Mouse (Mus musculus): Measurements from ENCODE around the gene Cherp. TPM values are rescaled to one million over a fixed set of nuclear protein-coding genes. Genes with fewer than 3 reads are reported as not detected.

The Cherp gene
- total RNA-seq, 2 experiments from 2014 or later: 75.6 to 85.4 TPM

DNA sequence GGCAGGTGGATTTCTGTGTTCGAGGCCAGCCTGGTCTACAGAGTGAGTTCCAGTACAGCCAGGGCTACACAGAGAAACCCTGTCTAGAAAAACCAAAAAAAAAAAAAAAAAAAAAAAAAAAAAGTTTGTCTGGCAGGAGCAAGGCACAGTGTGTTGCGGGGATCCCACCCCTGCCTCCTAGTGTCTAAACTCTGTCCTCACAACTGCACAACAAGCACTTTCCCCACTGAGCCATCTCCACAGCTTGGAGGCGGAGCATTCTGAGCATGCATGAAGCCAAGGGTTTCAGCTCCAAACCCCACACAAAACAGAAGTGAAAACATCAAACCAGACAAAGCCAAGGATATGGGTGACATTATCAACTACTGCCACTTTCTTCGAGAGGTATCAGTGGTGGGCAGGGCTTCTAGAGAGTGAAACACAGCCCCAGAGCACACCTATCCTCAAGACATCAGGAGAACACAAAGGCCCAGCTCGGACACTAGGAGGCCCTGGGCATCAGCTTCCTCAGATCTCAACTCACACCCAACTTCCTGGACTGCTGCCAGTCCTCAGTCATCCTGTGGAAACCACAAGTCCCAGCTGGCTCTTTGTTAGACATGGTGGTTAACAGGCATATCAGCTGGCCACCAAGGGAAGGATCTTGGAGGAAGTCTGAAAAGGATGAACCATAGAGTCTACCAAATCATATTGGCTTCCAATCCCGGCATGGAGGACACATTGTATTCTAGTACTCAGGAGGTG is 10.6 kb upstream of the Cherp start:
- intact Hi-C loops (cut with DNase I): no loop called here
- DNase-seq: no peak

- no peak for DNase-seq
- intact Hi-C loops (cut with DNase I): no loop called here
Observed at GRCm38 (mm10) chr8:72470684-72471083, 4.3 kb downstream of the Cherp start.

- intact Hi-C loops (cut with DNase I): no loop called here
Observed at GRCm38 (mm10) chr8:72469984-72470383, 5.0 kb downstream of the Cherp start.

DNA sequence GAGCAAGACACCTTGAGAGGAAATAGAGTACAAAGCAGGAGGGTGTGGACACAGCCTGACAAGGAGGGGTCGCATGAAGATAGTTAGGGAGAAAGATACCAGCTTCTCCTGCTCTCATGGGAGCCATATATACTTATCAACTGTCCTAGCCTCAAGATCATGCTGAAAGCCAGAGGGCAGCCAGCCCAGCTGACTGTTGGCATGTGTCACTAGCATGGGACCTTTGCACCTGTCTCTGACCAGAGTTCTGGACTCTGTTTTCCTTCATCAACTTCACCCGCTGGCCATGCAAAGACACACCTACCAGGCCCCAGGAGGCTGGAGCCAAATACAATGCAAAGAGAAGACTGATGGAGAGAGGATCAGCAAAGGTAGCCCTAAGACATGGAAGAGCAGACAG is 5.8 kb downstream of the Cherp start:
- intact Hi-C loops (cut with DNase I): no loop called here
- DNase-seq: no peak

More at GRCm38 (mm10) chr8:72469984-72470383, 5.0 kb downstream of the Cherp start:
- DNase-seq: no peak

DNA sequence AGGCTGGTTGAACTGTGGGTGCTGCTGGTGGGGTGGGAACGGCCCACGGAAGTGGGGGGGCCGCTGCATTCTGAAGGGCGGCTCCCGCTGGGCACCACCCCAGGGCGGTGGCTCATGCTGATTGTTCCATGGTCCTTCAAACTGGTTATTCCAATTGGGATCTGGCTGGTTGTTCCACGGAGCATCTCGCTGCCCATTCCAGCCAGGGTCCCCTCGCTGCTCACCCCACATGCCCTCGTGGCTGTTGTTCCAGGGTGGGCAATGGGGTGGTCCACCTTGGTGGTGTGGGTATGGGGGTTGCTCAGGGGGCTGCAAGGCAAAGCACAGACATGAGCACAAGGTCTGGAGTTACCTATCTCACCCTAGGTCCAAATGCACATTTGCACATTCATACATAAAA is 10.8 kb downstream of the Cherp start:
- DNase-seq: no peak
- intact Hi-C loops (cut with DNase I): no loop called here

DNA sequence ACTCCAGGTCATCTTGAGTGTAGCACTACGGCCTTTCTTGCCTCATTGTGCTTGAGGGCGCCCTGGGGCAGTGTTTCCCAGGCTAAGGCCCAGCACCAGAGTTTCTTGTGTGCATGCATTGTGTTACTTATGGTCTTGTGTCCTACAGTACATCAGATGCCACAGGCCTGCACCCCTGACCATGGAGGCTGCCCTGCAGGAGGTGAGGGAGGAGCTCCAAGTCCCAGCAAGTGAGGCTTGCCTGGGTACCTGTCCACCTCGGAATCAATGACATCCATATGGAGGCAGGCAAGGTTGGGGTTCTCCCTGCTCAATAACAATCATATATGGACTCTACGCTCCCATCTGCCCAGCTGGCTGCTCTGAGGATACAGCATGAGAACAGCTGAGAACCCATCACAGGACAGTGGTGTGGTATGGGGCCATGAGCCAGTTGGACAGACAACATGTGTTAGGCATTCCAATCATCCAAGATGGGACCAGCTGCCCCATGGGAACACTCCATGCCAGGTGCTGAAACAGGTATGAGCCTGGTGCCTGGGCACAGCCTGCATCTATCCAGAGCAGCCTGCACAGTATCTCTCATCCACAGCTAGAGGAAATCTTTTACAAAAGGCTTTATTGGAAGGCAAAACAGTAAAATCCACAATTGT is 15.0 kb downstream of the Cherp start:
- intact Hi-C loops (cut with DNase I): no loop called here

DNA sequence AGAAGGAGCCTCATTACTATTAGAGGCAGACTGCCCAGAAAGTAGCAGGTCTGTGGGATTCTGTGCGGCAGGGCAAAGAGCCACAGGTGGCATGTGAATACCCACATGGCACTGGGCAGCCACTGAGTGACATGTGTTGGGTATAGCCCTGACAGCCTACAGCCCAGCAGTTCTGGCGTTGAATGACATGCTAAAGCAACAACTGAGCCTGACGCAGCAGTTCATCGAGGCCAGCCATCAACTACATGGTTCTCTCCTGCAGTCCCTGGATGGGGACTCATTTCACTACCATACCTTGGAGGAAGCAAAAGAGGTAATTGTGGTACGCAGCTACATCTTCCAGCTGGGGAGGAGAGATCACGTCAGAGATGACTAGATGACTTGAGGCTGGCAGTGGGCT is 16.6 kb downstream of the Cherp start:
- intact Hi-C loops (cut with DNase I): no loop called here
- no peak for DNase-seq

More for the DNA sequence above, 15.0 kb downstream of the Cherp start:
- DNase-seq: no peak

DNA sequence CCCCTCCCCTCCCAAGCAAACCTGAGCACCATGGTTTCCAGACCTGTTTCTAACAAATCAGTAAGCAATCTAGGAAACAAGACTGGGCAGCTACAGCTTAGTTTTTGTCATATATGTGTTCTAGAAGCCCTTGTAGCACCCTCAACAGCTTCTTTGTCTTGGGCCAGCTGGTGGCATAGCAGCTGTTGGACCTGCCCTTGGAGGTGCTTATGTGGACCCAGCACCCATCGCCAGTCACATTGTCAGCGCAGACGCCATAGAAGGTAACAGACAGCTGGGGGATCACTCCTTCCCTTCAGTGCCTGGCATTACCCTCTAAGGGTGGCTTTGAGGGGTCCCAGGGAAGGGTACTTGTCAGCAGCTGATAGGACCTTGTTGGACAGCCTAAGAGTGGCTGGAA is 17.2 kb downstream of the Cherp start:
- DNase-seq: no peak
- intact Hi-C loops (cut with DNase I): no loop called here

- intact Hi-C loops (cut with DNase I): no loop called here
- DNase-seq: no peak
Observed at GRCm38 (mm10) chr8:72455317-72455716, 19.7 kb downstream of the Cherp start.

DNA sequence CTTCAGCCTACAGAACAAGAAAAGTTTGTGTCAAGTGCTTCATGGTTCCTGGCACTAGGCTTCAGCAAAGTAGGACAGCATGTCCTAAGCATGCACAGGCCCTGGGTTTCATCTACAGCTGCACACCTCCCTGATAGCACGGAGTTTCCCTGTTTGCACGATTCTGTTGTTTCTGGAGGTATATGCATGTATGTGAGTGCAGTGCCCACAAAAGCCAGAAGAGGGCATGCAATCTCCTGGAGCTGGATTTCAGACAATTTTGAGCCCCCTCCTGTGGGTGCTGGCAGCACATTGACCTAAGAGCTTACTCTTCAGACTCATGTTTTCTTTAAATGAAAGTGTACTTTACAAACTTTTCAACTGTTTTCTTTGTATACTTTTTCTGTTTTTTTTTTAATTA is 21.1 kb downstream of the Cherp start:
- intact Hi-C loops (cut with DNase I): no loop called here
- DNase-seq: no peak

- intact Hi-C loops (cut with DNase I): no loop called here
- DNase-seq: no peak
Observed at GRCm38 (mm10) chr8:72451516-72451915, 23.5 kb downstream of the Cherp start.

GRCm38 (mm10) chr8:72445071-72445470 is 30.0 kb downstream of the Cherp start:
- intact Hi-C loops (cut with DNase I): no loop called here
- no peak for DNase-seq

- DNase-seq: no peak
- intact Hi-C loops (cut with DNase I): no loop called here
Observed at GRCm38 (mm10) chr8:72443994-72444350, 31.1 kb downstream of the Cherp start.

DNA sequence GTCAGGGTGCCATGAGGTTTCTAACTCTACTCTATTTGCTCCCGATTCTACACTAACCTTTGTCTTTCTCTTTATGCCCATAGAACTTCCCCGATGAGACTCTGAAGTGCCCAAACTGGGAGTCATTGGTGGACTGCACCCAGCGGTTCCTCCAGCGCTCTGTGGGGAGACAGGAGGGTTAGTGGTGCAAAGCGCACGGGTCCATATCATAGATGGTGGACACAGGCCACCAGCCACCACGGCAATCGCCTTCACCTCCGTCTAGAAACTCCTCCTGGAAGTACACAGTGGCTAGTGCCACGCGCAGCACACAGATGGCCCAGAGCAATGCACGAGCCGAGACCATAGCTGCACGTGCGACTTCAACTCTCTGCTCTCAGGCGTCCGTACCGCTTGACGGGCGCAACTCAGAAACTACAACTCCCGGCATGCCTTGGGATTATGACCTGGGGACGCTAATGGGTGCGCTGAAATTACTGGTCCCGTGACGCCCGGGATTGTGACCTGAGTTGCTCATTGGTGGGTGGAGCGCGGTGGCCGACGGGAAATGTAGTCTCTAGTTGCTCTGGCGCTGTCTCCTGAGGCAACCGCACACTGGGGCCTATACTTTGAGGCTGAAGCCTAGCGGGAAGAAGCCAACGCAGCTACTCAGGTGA is 31.6 kb downstream of the Cherp start, which contains the start of the genes Calr3 and 1700030K09Rik:
Calr3 (minus strand) TSS at position 533 of the 656 bp plus-strand sequence.
1700030K09Rik (plus strand) TSS at position 543 of the 656 bp plus-strand sequence.
- intact Hi-C loops (cut with DNase I): no loop called here
- DNase-seq: peak; percentile 98

DNA sequence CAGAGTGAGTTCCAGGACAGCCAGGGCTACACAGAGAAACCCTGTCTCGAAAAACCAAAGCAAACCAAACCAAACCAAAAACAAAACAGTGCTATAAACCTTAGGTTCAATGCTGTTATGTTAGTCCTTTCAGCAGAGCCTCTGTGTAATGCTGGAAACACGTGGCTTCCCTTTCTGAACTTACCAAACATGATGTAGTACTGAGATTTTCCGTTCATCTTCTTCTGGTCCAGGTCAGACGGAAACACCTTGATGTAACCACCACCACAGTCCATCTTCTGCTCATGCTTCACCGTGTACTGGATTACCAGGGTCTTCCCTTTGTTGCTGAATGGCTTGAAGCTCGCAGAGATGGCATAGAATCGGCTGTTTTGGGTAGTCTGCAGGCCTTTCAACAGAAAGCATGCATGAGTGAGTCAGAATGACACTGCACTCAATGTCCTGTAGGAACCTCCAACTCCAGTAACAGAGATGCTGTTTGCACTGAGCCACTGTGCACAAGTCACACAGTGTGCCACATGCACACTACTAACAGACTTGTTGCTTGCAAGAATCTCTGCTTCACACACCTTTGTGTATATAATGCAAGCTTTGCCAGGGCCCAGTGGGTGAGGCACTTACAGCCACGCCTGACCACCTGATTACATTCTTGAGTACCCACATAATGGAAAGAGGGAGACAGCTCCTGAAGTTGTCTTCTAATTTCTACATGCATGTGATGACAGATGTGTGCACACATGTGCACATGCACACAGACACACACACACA is 36.6 kb downstream of the Cherp start:
- DNase-seq: no peak
- intact Hi-C loops (cut with DNase I): no loop called here

GRCm38 (mm10) chr8:72434952-72435351 is 40.1 kb downstream of the Cherp start:
- intact Hi-C loops (cut with DNase I): no loop called here
- peak; percentile 55 for DNase-seq

- no peak for DNase-seq
- intact Hi-C loops (cut with DNase I): no loop called here
Observed at GRCm38 (mm10) chr8:72429676-72430075, 45.4 kb downstream of the Cherp start.

GRCm38 (mm10) chr8:72422926-72423325 is 52.1 kb downstream of the Cherp start:
- DNase-seq: no peak
- intact Hi-C loops (cut with DNase I): no loop called here

- intact Hi-C loops (cut with DNase I): no loop called here
- DNase-seq: peak; percentile 99
Observed at GRCm38 (mm10) chr8:72421362-72422335, 53.4 kb downstream of the Cherp start, which contains the start of gene Eps15l1. Gene Eps15l1 (minus strand): TSS chr8:72421460.

Measured in left cerebral cortex, postnatal 4 days (tissue).